Mouse (Mus musculus) hindbrain, embryonic 14.5 days (tissue): ENCODE measurements at regions not wholly inside any gene's neighbourhood (a gene's known extent, or its start where the extent isn't known, plus 50 kb on each side); places are given as distances from the start of the nearest gene placed in this dataset.

Experiments used
- ATAC-seq: fragments of 200-750 bp; cut with Nextera tagmentation; 2 replicates; pipeline ENCODE4 v1.8.0; 2017; ENCODE audit warnings: moderate number of reproducible peaks, mild to moderate bottlenecking, moderate TSS enrichment, moderate library complexity; ENCODE audit not compliant: low FRiP score
- DNase-seq: peaks from one replicate; pipeline ENCODE4 v3.0.0-alpha.2; 2015; ENCODE audit warnings: low spot score
- H3K27ac ChIP-seq: fragments of 300-500 bp; sonication (generic); 2 replicates; pipeline ENCODE4 v1.5.1; 2014; ENCODE audit warnings: mild to moderate bottlenecking, moderate library complexity
- H3K27me3 ChIP-seq: fragments of 300-500 bp; sonication (generic); 2 replicates; pipeline ENCODE4 v1.6.1; 2014; ENCODE audit warnings: mild to moderate bottlenecking, low read length, mixed read lengths; ENCODE audit not compliant: control insufficient read depth, insufficient read depth
- H3K36me3 ChIP-seq: fragments of 300-500 bp; sonication (generic); replicated peaks from 2 replicates; pipeline ENCODE4 v1.6.1; 2014; ENCODE audit not compliant: control insufficient read depth, insufficient read depth
- H3K4me1 ChIP-seq: fragments of 300-500 bp; sonication (generic); replicated peaks from 2 replicates; pipeline ENCODE4 v1.6.1; 2014; ENCODE audit warnings: antibody characterized with exemption, low read length, mixed read lengths; ENCODE audit not compliant: control insufficient read depth, insufficient read depth
- H3K4me2 ChIP-seq: fragments of 300-500 bp; sonication (generic); replicated peaks from 2 replicates; pipeline ENCODE4 v1.6.1; 2014; ENCODE audit warnings: mild to moderate bottlenecking, moderate library complexity
- H3K4me3 ChIP-seq: fragments of 300-500 bp; sonication (generic); replicated peaks from 2 replicates; pipeline ENCODE4 v1.5.1; 2014; ENCODE audit warnings: mild to moderate bottlenecking, low read length
- H3K9ac ChIP-seq: fragments of 300-500 bp; sonication (generic); 2 replicates; pipeline ENCODE4 v1.6.1; 2014
- H3K9me3 ChIP-seq: fragments of 300-500 bp; sonication (generic); 2 replicates; pipeline ENCODE4 v1.6.1; 2016; ENCODE audit warnings: low read length; ENCODE audit not compliant: control insufficient read depth
- WGBS: fragments of 180-500 bp; shearing (Covaris S2); extraction: QIAGEN DNeasy Blood & Tissue Kit; methylation state at CpG from one replicate; pipeline ENCODE4 v1.1.7; 2014; 5-methylcytosine and 5-hydroxymethylcytosine counted together

GRCm38 (mm10) chr10:119018490-119018889 is 148.5 kb upstream of the Dyrk2 start:
- WGBS: 96% methylated on average over 4 of the region's 4 CpGs

GRCm38 (mm10) chr10:119016104-119016503 is 146.1 kb upstream of the Dyrk2 start:
- H3K27me3 ChIP-seq: no peaks in the 10 kb centered on the region
- no peak for DNase-seq
- H3K27ac ChIP-seq: no peak overlapping the region
- H3K4me2 ChIP-seq: no peak overlapping the region
- H3K36me3 ChIP-seq: no peaks in the 10 kb centered on the region
- 90% methylated on average over 8 of the region's 8 CpGs for WGBS
- ATAC-seq: no peak
- H3K9ac ChIP-seq: no peak overlapping the region
- H3K9me3 ChIP-seq: no peaks in the 10 kb centered on the region
- H3K4me1 ChIP-seq: peaks cover 8% of the 10 kb centered on the region; the same call in 1 of the 2 replicates
- no peak overlapping the region for H3K4me3 ChIP-seq

More at GRCm38 (mm10) chr10:119018490-119018889, 148.5 kb upstream of the Dyrk2 start:
- Histone ChIP-seq H3K27me3 (no peaks in the 10 kb centered on the region), H3K27ac (no peak overlapping the region), H3K9ac (no peak overlapping the region), H3K9me3 (no peaks in the 10 kb centered on the region), H3K4me2 (no peak overlapping the region), H3K36me3 (no peaks in the 10 kb centered on the region), H3K4me1 (peaks cover 8% of the 10 kb centered on the region; the same call in 1 of the 2 replicates), H3K4me3 (no peak overlapping the region)
- ATAC-seq: no peak
- no peak for DNase-seq

- WGBS: 71% methylated on average over 16 of the region's 16 CpGs
- no peaks in the 10 kb centered on the region for H3K27me3 ChIP-seq
- ATAC-seq: no peak
- peaks cover 8% of the 10 kb centered on the region; the same call in 1 of the 2 replicates for H3K4me1 ChIP-seq
- no peaks in the 10 kb centered on the region for H3K36me3 ChIP-seq
- no peak overlapping the region for H3K4me2 ChIP-seq
- no peak overlapping the region for H3K9ac ChIP-seq
- H3K4me3 ChIP-seq: no peak overlapping the region
- H3K9me3 ChIP-seq: no peaks in the 10 kb centered on the region
- no peak for DNase-seq
- H3K27ac ChIP-seq: no peak overlapping the region
These were observed 145.5 kb upstream of the Dyrk2 start for GRCm38 (mm10) chr10:119015311-119016055.

- 89% methylated on average over 4 of the region's 4 CpGs for WGBS
These were observed 144.7 kb upstream of the Dyrk2 start for GRCm38 (mm10) chr10:119014731-119015130.

GRCm38 (mm10) chr10:119013758-119014157 is 143.7 kb upstream of the Dyrk2 start:
- Histone ChIP-seq H3K9ac (no peak overlapping the region), H3K27me3 (no peaks in the 10 kb centered on the region), H3K9me3 (no peaks in the 10 kb centered on the region), H3K27ac (no peak overlapping the region), H3K4me1 (peaks cover 8% of the 10 kb centered on the region; the same call in 1 of the 2 replicates), H3K36me3 (no peaks in the 10 kb centered on the region), H3K4me3 (no peak overlapping the region), H3K4me2 (no peak overlapping the region)
- DNase-seq (no peak), ATAC-seq (no peak)
- 82% methylated on average over 4 of the region's 4 CpGs for WGBS

More at GRCm38 (mm10) chr10:119014731-119015130, 144.7 kb upstream of the Dyrk2 start:
- no peak overlapping the region for H3K4me2 ChIP-seq
- H3K4me1 ChIP-seq: peaks cover 8% of the 10 kb centered on the region; the same call in 1 of the 2 replicates
- H3K9me3 ChIP-seq: no peaks in the 10 kb centered on the region
- H3K27ac ChIP-seq: no peak overlapping the region
- H3K4me3 ChIP-seq: no peak overlapping the region
- no peaks in the 10 kb centered on the region for H3K27me3 ChIP-seq
- H3K9ac ChIP-seq: no peak overlapping the region
- DNase-seq (no peak), ATAC-seq (no peak)
- no peaks in the 10 kb centered on the region for H3K36me3 ChIP-seq

GRCm38 (mm10) chr10:119011511-119011910 is 141.5 kb upstream of the Dyrk2 start:
- H3K9me3 ChIP-seq: no peaks in the 10 kb centered on the region
- H3K27me3 ChIP-seq: no peaks in the 10 kb centered on the region
- H3K4me3 ChIP-seq: no peak overlapping the region
- 87% methylated on average over 6 of the region's 6 CpGs for WGBS
- no peak overlapping the region for H3K27ac ChIP-seq
- ATAC-seq (no peak), DNase-seq (no peak)
- H3K4me1 ChIP-seq: peaks cover 8% of the 10 kb centered on the region; the same call in 1 of the 2 replicates
- no peak overlapping the region for H3K4me2 ChIP-seq
- H3K9ac ChIP-seq: no peak overlapping the region
- H3K36me3 ChIP-seq: no peaks in the 10 kb centered on the region

- Histone ChIP-seq H3K9ac (no peak overlapping the region), H3K27me3 (no peaks in the 10 kb centered on the region), H3K4me2 (no peak overlapping the region), H3K36me3 (no peaks in the 10 kb centered on the region), H3K4me1 (peaks cover 8% of the 10 kb centered on the region; the same call in 1 of the 2 replicates), H3K27ac (no peak overlapping the region), H3K4me3 (no peak overlapping the region), H3K9me3 (no peaks in the 10 kb centered on the region)
- no peak for ATAC-seq
- no peak for DNase-seq
- 54% methylated on average over 7 of the region's 7 CpGs for WGBS
These were observed 140.9 kb upstream of the Dyrk2 start for GRCm38 (mm10) chr10:119010884-119011283.

- no peak for ATAC-seq
- Histone ChIP-seq H3K27me3 (no peaks in the 10 kb centered on the region), H3K36me3 (no peaks in the 10 kb centered on the region), H3K4me1 (no peaks in the 10 kb centered on the region), H3K4me3 (no peak overlapping the region), H3K27ac (no peak overlapping the region), H3K9ac (no peak overlapping the region), H3K4me2 (no peak overlapping the region), H3K9me3 (no peaks in the 10 kb centered on the region)
- DNase-seq: no peak
- 92% methylated on average over 19 of the region's 19 CpGs for WGBS
These were observed 137.0 kb upstream of the Dyrk2 start for GRCm38 (mm10) chr10:119006866-119007575.

GRCm38 (mm10) chr10:119005491-119005890 is 135.5 kb upstream of the Dyrk2 start:
- WGBS: 89% methylated on average over 8 of the region's 8 CpGs
- no peak overlapping the region for H3K4me2 ChIP-seq
- no peak overlapping the region for H3K4me3 ChIP-seq
- DNase-seq (no peak), ATAC-seq (no peak)
- no peaks in the 10 kb centered on the region for H3K36me3 ChIP-seq
- H3K9me3 ChIP-seq: no peaks in the 10 kb centered on the region
- no peak overlapping the region for H3K27ac ChIP-seq
- no peaks in the 10 kb centered on the region for H3K27me3 ChIP-seq
- H3K9ac ChIP-seq: no peak overlapping the region
- no peaks in the 10 kb centered on the region for H3K4me1 ChIP-seq
